Mouse (Mus musculus) cerebellum, postnatal 10 days (tissue): ENCODE results near the gene Wfdc17.

Source experiments
- DNase-seq, 2 experiments: peaks; one replicate each; pipeline ENCODE4 v3.0.0; 2021; ENCODE audit warnings: mixed read lengths in 2 of 2

The Wfdc17 gene

GRCm38 (mm10) chr11:83741841-83742240 lies 38.0 kb downstream of the Wfdc17 start:
- no peak for DNase-seq

- no peak for DNase-seq
Observed at GRCm38 (mm10) chr11:83742731-83743355, 39.1 kb downstream of the Wfdc17 start.

GRCm38 (mm10) chr11:83743525-83743924 lies 39.7 kb downstream of the Wfdc17 start:
- DNase-seq = no peak

GRCm38 (mm10) chr11:83746152-83746551 lies 42.4 kb downstream of the Wfdc17 start:
- DNase-seq = no peak

- DNase-seq = peak in 1 of 2 experiments; percentile 8
Observed at GRCm38 (mm10) chr11:83746681-83747080, 42.9 kb downstream of the Wfdc17 start, which contains the start of gene Wfdc21. Gene Wfdc21 (plus strand): TSS chr11:83746940.

GRCm38 (mm10) chr11:83747376-83748265 lies 43.8 kb downstream of the Wfdc17 start:
- DNase-seq = no peak

GRCm38 (mm10) chr11:83753581-83754181 lies 49.9 kb downstream of the Wfdc17 start, which contains the start of gene Heatr6:
Gene Heatr6 (plus strand): TSS chr11:83753696.
- peak; percentile 97 for DNase-seq

GRCm38 (mm10) chr11:83754227-83754626 lies 50.4 kb downstream of the Wfdc17 start:
- no peak for DNase-seq
